Mouse (Mus musculus) hindbrain, embryonic 16.5 days (tissue): ENCODE data around the gene Ece1. TPM values are rescaled to one million over a fixed set of nuclear protein-coding genes. Genes with fewer than 3 reads are reported as not detected.

ENCODE experiments used
- ATAC-seq: fragments of 200-750 bp; cut with Nextera tagmentation; 2 replicates; pipeline ENCODE4 v1.8.0; 2017; ENCODE audit warnings: moderate TSS enrichment, moderate library complexity
- H3K27ac ChIP-seq: fragments of 300-500 bp; sonication (generic); 2 replicates; pipeline ENCODE4 v1.5.1; 2014; ENCODE audit warnings: low read depth, mild to moderate bottlenecking, control low read depth, low read length, moderate library complexity
- H3K27me3 ChIP-seq: fragments of 300-500 bp; sonication (generic); replicated peaks from 2 replicates; pipeline ENCODE4 v1.6.1; 2014; ENCODE audit warnings: low read length; ENCODE audit not compliant: control insufficient read depth, insufficient read depth
- H3K36me3 ChIP-seq: fragments of 300-500 bp; sonication (generic); 2 replicates; pipeline ENCODE4 v1.6.1; 2014; ENCODE audit warnings: mild to moderate bottlenecking, low read length, moderate library complexity, mixed read lengths; ENCODE audit not compliant: control insufficient read depth, insufficient read depth
- H3K4me1 ChIP-seq: fragments of 300-500 bp; sonication (generic); 2 replicates; pipeline ENCODE4 v1.6.1; 2014; ENCODE audit warnings: low read depth, low read length; ENCODE audit not compliant: control insufficient read depth, insufficient read depth
- H3K4me2 ChIP-seq: fragments of 300-500 bp; sonication (generic); 2 replicates; pipeline ENCODE4 v1.6.1; 2014; ENCODE audit warnings: mild to moderate bottlenecking, low read length, control low read depth, moderate library complexity
- H3K4me3 ChIP-seq: fragments of 300-500 bp; sonication (generic); 2 replicates; pipeline ENCODE4 v1.5.1; 2014; ENCODE audit warnings: mild to moderate bottlenecking, low read length, control low read depth, moderate library complexity
- H3K9ac ChIP-seq: fragments of 300-500 bp; sonication (generic); 2 replicates; pipeline ENCODE4 v1.6.1; 2014; ENCODE audit warnings: low read depth, mild to moderate bottlenecking, control low read depth, low read length, moderate library complexity
- H3K9me3 ChIP-seq: fragments of 300-500 bp; sonication (generic); 2 replicates; pipeline ENCODE4 v1.6.1; 2014; ENCODE audit warnings: mild to moderate bottlenecking, low read length, moderate library complexity; ENCODE audit not compliant: control insufficient read depth
- WGBS: fragments of 180-500 bp; shearing (Covaris S2); extraction: QIAGEN DNeasy Blood & Tissue Kit; methylation state at CpG from one replicate; pipeline ENCODE4 v1.1.7; 2014; 5-methylcytosine and 5-hydroxymethylcytosine counted together
- polyA plus RNA-seq: library from polyadenylated mRNA; unstranded; fragments of >200 nt; fragmentation: Nextera tagmentation; extraction: Ambion mirVana; gene quantifications from 2 replicates; pipeline ENCODE4 v1.2.1, GENCODE M21; 2015

Ece1 gene
- polyA plus RNA-seq, 1 experiment from 2014 or later: 18.5 TPM

DNA sequence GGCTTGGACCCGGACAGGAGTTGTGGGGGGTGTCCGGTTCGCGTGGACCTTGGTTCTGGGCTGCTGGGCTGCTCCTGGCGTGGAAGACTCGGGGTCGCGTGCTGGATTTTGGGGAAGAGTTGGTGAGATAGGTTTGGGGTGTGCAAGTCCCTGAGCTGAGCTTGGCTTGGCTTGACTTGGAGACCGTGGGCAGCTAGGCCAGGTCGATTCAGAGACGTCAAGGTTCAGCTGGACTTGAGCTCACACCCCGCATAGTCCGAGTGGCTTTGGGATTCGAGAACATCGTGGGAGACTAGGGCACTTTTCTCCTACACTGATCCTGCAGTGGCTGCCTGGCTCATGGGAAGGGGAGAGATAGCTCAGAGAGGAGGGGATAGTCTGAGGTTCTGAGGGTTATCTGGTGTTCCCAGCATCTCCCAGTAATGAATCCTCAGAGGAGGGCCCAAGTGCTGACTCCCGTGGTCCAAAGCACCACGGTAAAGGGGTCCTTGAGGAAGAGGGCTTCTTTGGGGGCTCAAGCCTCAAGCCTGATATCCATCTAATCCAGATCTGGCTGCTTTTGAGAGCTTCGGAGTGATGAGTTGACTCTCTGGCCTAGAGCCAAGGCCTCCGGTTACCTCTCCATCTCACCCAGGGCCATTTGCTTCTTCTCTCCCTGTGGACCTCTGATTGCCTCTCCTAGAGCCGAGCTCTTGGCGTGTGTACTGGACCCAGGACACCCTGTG is 641 bp downstream of the Ece1 start:
- ATAC-seq: no peak
- H3K4me2 ChIP-seq: peak overlapping the region; percentile 93
- peaks cover 40% of the 10 kb centered on the region for H3K4me1 ChIP-seq
- H3K4me3 ChIP-seq: peak overlapping the region; percentile 86
- H3K27ac ChIP-seq: peak overlapping the region; percentile 61
- no peaks in the 10 kb centered on the region; the same call in 1 of the 2 replicates for H3K27me3 ChIP-seq
- no peaks in the 10 kb centered on the region for H3K9me3 ChIP-seq
- no peaks in the 10 kb centered on the region for H3K36me3 ChIP-seq
- H3K9ac ChIP-seq: peak overlapping the region; percentile 91
- 8% methylated on average over 21 of the region's 21 CpGs for WGBS

GRCm38 (mm10) chr4:137864031-137864430 is 2.0 kb downstream of the Ece1 start:
- no peaks in the 10 kb centered on the region; the same call in 1 of the 2 replicates for H3K27me3 ChIP-seq
- H3K9ac ChIP-seq: no peak overlapping the region
- no peaks in the 10 kb centered on the region for H3K9me3 ChIP-seq
- H3K4me1 ChIP-seq: peaks cover 42% of the 10 kb centered on the region
- no peak for ATAC-seq
- H3K36me3 ChIP-seq: no peaks in the 10 kb centered on the region
- peak overlapping the region; percentile 8; the same call in 1 of the 2 replicates for H3K4me2 ChIP-seq
- no peak overlapping the region for H3K4me3 ChIP-seq
- 96% methylated on average over 4 of the region's 4 CpGs for WGBS
- H3K27ac ChIP-seq: no peak overlapping the region

DNA sequence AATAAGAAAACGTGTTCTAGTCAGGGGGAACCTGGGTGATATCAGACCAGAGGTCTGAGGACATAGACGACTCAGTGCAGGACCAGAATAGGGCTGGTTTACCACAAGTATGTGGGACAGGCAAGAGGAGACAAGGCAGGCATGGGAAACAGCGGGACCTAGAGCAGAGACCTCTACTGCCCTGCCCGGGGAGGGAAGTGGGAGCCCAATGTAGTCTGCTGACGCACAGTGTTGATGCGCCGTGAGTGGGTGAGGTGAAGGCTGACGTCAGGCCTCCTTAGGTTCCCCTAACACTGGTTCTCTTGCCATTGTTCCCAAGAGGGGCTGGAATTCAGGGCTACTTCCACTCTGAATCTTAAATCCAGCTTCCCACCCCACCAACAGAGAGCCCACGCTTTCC is 2.7 kb downstream of the Ece1 start:
- ATAC-seq: no peak
- WGBS: 50% methylated on average over 9 of the region's 9 CpGs
- peak overlapping the region; percentile 10; the same call in 1 of the 2 replicates for H3K4me3 ChIP-seq

GRCm38 (mm10) chr4:137865221-137865641 is 3.2 kb downstream of the Ece1 start:
- Histone ChIP-seq H3K9me3 (no peaks in the 10 kb centered on the region), H3K4me1 (peaks cover 46% of the 10 kb centered on the region), H3K9ac (peak overlapping the region; percentile 54), H3K27ac (no peak overlapping the region; the same call in 1 of the 2 replicates), H3K27me3 (no peaks in the 10 kb centered on the region), H3K36me3 (no peaks in the 10 kb centered on the region), H3K4me2 (peak overlapping the region; percentile 43), H3K4me3 (peak overlapping the region; percentile 10; the same call in 1 of the 2 replicates)
- WGBS: 43% methylated on average over 10 of the region's 10 CpGs
- no peak for ATAC-seq

More for the DNA sequence above, 2.7 kb downstream of the Ece1 start:
- Histone ChIP-seq H3K27ac (peak overlapping the region; percentile 9; the same call in 1 of the 2 replicates), H3K4me1 (peaks cover 43% of the 10 kb centered on the region), H3K27me3 (no peaks in the 10 kb centered on the region; the same call in 1 of the 2 replicates), H3K4me2 (peak overlapping the region; percentile 43), H3K9ac (peak overlapping the region; percentile 54), H3K9me3 (no peaks in the 10 kb centered on the region), H3K36me3 (no peaks in the 10 kb centered on the region)

GRCm38 (mm10) chr4:137866206-137866863 is 4.3 kb downstream of the Ece1 start:
- H3K4me1 ChIP-seq: peaks cover 44% of the 10 kb centered on the region
- no peaks in the 10 kb centered on the region for H3K9me3 ChIP-seq
- H3K27me3 ChIP-seq: no peaks in the 10 kb centered on the region
- peak overlapping the region; percentile 22 for H3K4me2 ChIP-seq
- no peaks in the 10 kb centered on the region for H3K36me3 ChIP-seq
- no peak overlapping the region for H3K27ac ChIP-seq
- H3K9ac ChIP-seq: no peak overlapping the region
- WGBS: 35% methylated on average over 19 of the region's 19 CpGs
- no peak overlapping the region for H3K4me3 ChIP-seq
- no peak for ATAC-seq

- WGBS: 73% methylated on average over 4 of the region's 4 CpGs
- no peak overlapping the region for H3K4me2 ChIP-seq
- no peak overlapping the region for H3K9ac ChIP-seq
- no peak overlapping the region; the same call in 1 of the 2 replicates for H3K27ac ChIP-seq
- no peak for ATAC-seq
- H3K4me1 ChIP-seq: peaks cover 43% of the 10 kb centered on the region
- no peaks in the 10 kb centered on the region for H3K27me3 ChIP-seq
- no peaks in the 10 kb centered on the region for H3K36me3 ChIP-seq
- H3K9me3 ChIP-seq: no peaks in the 10 kb centered on the region
- no peak overlapping the region for H3K4me3 ChIP-seq
Observed at GRCm38 (mm10) chr4:137867225-137867624, 5.2 kb downstream of the Ece1 start.

- H3K27me3 ChIP-seq: no peaks in the 10 kb centered on the region
- 68% methylated on average over 13 of the region's 13 CpGs for WGBS
- H3K4me1 ChIP-seq: peaks cover 41% of the 10 kb centered on the region
- H3K9ac ChIP-seq: no peak overlapping the region
- H3K27ac ChIP-seq: no peak overlapping the region
- no peak for ATAC-seq
- no peak overlapping the region for H3K4me2 ChIP-seq
- H3K4me3 ChIP-seq: no peak overlapping the region
- H3K9me3 ChIP-seq: no peaks in the 10 kb centered on the region
- H3K36me3 ChIP-seq: no peaks in the 10 kb centered on the region
Observed at GRCm38 (mm10) chr4:137867675-137868257, 5.7 kb downstream of the Ece1 start.

GRCm38 (mm10) chr4:137869667-137870274 is 7.7 kb downstream of the Ece1 start:
- Histone ChIP-seq H3K27ac (no peak overlapping the region), H3K9me3 (no peaks in the 10 kb centered on the region), H3K4me3 (no peak overlapping the region), H3K4me1 (peaks cover 35% of the 10 kb centered on the region), H3K27me3 (no peaks in the 10 kb centered on the region), H3K9ac (no peak overlapping the region), H3K4me2 (no peak overlapping the region), H3K36me3 (no peaks in the 10 kb centered on the region)
- WGBS: 34% methylated on average over 16 of the region's 16 CpGs
- peak; percentile 9; the same call in 1 of the 2 replicates for ATAC-seq
